Mouse (Mus musculus): ENCODE results near the gene Ptpro.
"Not testable (repeated sequence)": the region's sequence is repeated elsewhere in the genome, so short reads cannot be mapped to it uniquely, and the experiment has no call there.

Gene Ptpro

GRCm38 (mm10) chr6:137386935-137387334 is 134.8 kb downstream of the Ptpro start:
- peak; percentile 50 for DNase-seq (ENCODE audit: low read depth)

GRCm38 (mm10) chr6:137395075-137395474 is 143.0 kb downstream of the Ptpro start:
- no peak for DNase-seq (ENCODE audit: low read depth)

- no peak for DNase-seq (ENCODE audit: low read depth)
Measured at GRCm38 (mm10) chr6:137396106-137396793, 144.1 kb downstream of the Ptpro start.

- peak; percentile 28 for DNase-seq (ENCODE audit: low read depth)
Measured at GRCm38 (mm10) chr6:137397358-137397757, 145.2 kb downstream of the Ptpro start.

- no peak for DNase-seq (ENCODE audit: low read depth)
Measured at GRCm38 (mm10) chr6:137404196-137404595, 152.1 kb downstream of the Ptpro start.

GRCm38 (mm10) chr6:137405690-137406089 is 153.6 kb downstream of the Ptpro start:
- no peak for DNase-seq (ENCODE audit: low read depth)

GRCm38 (mm10) chr6:137410510-137410909 is 158.4 kb downstream of the Ptpro start:
- peak; percentile 8 for DNase-seq (ENCODE audit: low read depth)

GRCm38 (mm10) chr6:137411901-137412378 is 159.8 kb downstream of the Ptpro start:
- no peak for DNase-seq (ENCODE audit: low read depth)

- no peak for DNase-seq (ENCODE audit: low read depth)
Measured at GRCm38 (mm10) chr6:137413045-137413444, 160.9 kb downstream of the Ptpro start.

- DNase-seq (ENCODE audit: low read depth): peak; percentile 56
Measured at GRCm38 (mm10) chr6:137414531-137415405, 162.6 kb downstream of the Ptpro start.

- DNase-seq (ENCODE audit: low read depth): no peak
Measured at GRCm38 (mm10) chr6:137422777-137423176, 170.7 kb downstream of the Ptpro start.

GRCm38 (mm10) chr6:137423830-137424229 is 171.7 kb downstream of the Ptpro start:
- DNase-seq (ENCODE audit: low read depth): no peak

GRCm38 (mm10) chr6:137425500-137426432 is 173.6 kb downstream of the Ptpro start:
- no peak for DNase-seq (ENCODE audit: low read depth)

- no peak for DNase-seq (ENCODE audit: low read depth)
Measured at GRCm38 (mm10) chr6:137433521-137434137, 181.5 kb downstream of the Ptpro start.

GRCm38 (mm10) chr6:137437486-137437885 is 185.4 kb downstream of the Ptpro start:
- no peak for DNase-seq (ENCODE audit: low read depth)

- DNase-seq (ENCODE audit: low read depth): no peak
Measured at GRCm38 (mm10) chr6:137437902-137438580, 185.9 kb downstream of the Ptpro start.

GRCm38 (mm10) chr6:137440559-137441486 is 188.7 kb downstream of the Ptpro start:
- DNase-seq (ENCODE audit: low read depth): no peak

GRCm38 (mm10) chr6:137443089-137443488 is 191.0 kb downstream of the Ptpro start:
- no peak for DNase-seq (ENCODE audit: low read depth)

- not testable (repeated sequence) for DNase-seq (ENCODE audit: low read depth)
Measured at GRCm38 (mm10) chr6:137446116-137446515, 194.0 kb downstream of the Ptpro start.

All from 416B (cell line).